Mouse (Mus musculus) cerebellum, adult 2 months (tissue): ENCODE measurements around the gene Prdm10.

Experiments
- CTCF ChIP-seq: fragments of 200-500 bp; IDR thresholded peaks from 2 replicates; pipeline ENCODE4 v1.5.1; 2011; ENCODE audit warnings: low read depth, mild to moderate bottlenecking, control low read depth, low read length, moderate library complexity, borderline replicate concordance; ENCODE audit not compliant: insufficient read depth
- POLR2A ChIP-seq: fragments of 200-500 bp; IDR thresholded peaks from 2 replicates; pipeline ENCODE4 v1.6.1; 2011; ENCODE audit warnings: low read length, control low read depth, borderline replicate concordance; ENCODE audit not compliant: insufficient read depth

DNA sequence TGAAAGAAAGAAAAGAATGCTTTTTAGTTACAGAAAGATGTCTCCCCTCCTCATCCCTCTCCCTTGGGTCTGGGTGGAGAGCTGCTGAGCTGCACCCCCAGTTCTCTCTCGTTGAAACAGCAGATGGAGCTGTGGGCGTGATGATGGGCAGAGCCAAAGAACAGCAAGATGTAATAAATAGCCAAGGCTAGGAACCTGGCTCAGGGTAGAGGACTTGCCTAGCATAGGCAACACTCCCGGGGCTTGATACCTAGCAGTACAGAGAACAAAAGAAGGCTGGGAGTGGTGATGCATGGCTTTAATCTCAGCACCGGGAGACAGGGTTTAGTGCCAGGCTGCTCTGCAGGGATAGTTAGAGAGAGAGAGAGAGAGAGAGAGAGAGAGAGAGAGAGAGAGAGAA lies 50.9 kb downstream of the Prdm10 start:
- TF ChIP-seq CTCF: peak; percentile 39; the same call in 1 of the 2 replicates
- peak; percentile 45; the same call in 1 of the 2 replicates for TF ChIP-seq POLR2A
